14 mouse cellular contexts compared by ENCODE assay signal in the genomic region with DNA sequence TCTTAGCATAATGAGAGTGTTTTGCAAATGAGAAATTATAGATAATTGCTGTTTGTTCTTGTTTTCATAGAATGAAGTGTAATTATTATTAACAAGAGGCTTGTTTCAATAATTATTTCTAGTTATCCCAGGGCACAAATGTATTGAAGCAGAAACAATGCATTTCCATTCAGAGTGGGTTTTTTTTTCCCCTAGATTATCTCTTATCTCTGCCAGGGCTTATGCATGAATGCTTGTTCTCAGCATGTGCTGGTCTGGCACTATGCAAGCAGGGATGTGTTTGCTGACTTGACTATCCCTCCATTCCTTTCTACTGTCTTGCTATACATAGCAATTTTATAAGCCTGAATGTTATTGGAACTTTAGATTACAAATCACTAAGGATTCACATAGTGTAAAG.
"Had no signal": no experiment of that assay in that cellular context is flagged by ENCODE, and none has a peak within 500 bp of the region (broad histone marks: within the 10 kb centered on the region; RNA-seq: fewer than 3 reads in every experiment).

No protein-coding gene starts in this region.

- H3K36me3 ChIP-seq: limb, embryonic 10.5 days; liver, embryonic 15.5 days; neural tube, embryonic 12.5 days had no signal

- H3K9ac ChIP-seq: liver, embryonic 15.5 days; neural tube, embryonic 12.5 days had no signal

- H3K27ac ChIP-seq: layer of hippocampus, adult 2 months; limb, embryonic 10.5 days; liver, embryonic 15.5 days; neural tube, embryonic 12.5 days had no signal

- H3K4me1 ChIP-seq: limb, embryonic 10.5 days; liver, embryonic 15.5 days; neural tube, embryonic 12.5 days had no signal

- H3K4me2 ChIP-seq: liver, embryonic 11.5 days; liver, embryonic 15.5 days; neural tube, embryonic 12.5 days had no signal

- ATAC-seq: lung, postnatal 0 days had no signal

- H3K4me3 ChIP-seq: layer of hippocampus, adult 2 months; limb, embryonic 10.5 days; liver, embryonic 15.5 days; neural tube, embryonic 12.5 days had no signal

- DNase-seq: kidney, postnatal 10 days; kidney, postnatal 4 days; lung, adult 2 months; lung, postnatal 36 days; midbrain, embryonic 14.5 days; right cerebral cortex, adult 18-20 months; right cerebral cortex, postnatal 25 days; thymus, postnatal 4 days had no signal

- H3K9me3 ChIP-seq: limb, embryonic 10.5 days; liver, embryonic 15.5 days; neural tube, embryonic 12.5 days had no signal

- H3K27me3 ChIP-seq: liver, embryonic 15.5 days; neural tube, embryonic 12.5 days had no signal
